Mouse (Mus musculus): ENCODE measurements around the gene Gm45837. TPM values are rescaled to one million over a fixed set of nuclear protein-coding genes. Genes with fewer than 3 reads are reported as not detected.

Gene Gm45837
- total and polyA plus RNA-seq, 3 experiments, result 1.2 TPM; not detected in 2

DNA sequence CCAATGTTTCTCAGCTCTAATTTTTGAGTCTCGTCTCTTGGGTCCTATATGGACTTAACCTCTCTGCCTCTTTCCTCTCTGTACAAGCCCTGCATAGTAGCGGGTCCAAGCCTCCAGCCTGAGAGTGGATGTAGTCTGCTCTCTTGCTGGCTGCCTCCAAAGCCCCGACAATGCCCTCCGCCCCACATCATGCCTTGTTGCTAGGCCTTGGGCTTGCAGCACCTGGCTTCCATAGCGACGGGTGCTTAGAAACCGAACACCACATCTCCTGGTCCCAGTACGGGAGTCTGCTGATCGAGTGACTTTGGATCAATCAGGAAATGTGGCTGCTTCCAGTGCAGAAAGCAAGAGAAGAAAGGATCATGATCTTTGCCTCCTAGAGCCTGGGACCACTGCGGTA, 32.4 kb downstream of the Gm45837 start:
- H3K36me3 ChIP-seq (ENCODE audit: control insufficient read depth in 1 of 2, insufficient read depth in 2 of 2, low read length in 2 of 2), result no peaks in the 10 kb centered on the region
- no peaks in the 10 kb centered on the region for H3K4me1 ChIP-seq (ENCODE audit: control insufficient read depth in 1 of 2, insufficient read depth in 2 of 2, low read length in 2 of 2)
- no peaks in the 10 kb centered on the region for H3K9me3 ChIP-seq (replicated peaks; ENCODE audit: insufficient read depth, low read length)
- no peak overlapping the region for H3K4me3 ChIP-seq (ENCODE audit: control insufficient read depth in 1 of 2, insufficient read depth in 1 of 2, low read depth in 2 of 2, low read length in 2 of 2)
- no peak overlapping the region for H3K27ac ChIP-seq (ENCODE audit: control insufficient read depth, low read depth, low read length)
- no peaks in the 10 kb centered on the region for H3K79me2 ChIP-seq (ENCODE audit: control insufficient read depth, insufficient read depth, low read length, poor library complexity)
- no peak overlapping the region for H3K9ac ChIP-seq (ENCODE audit: control insufficient read depth, low read depth, low read length, poor library complexity, severe bottlenecking)
- no peak for DNase-seq (ENCODE audit: low read depth, low spot score)
- peaks cover 5 to 8% of the 10 kb centered on the region in 2 experiments; a peak in 3 of 4 replicates for H3K27me3 ChIP-seq (ENCODE audit: control insufficient read depth in 1 of 2, insufficient read depth in 2 of 2, low read length in 2 of 2)
- TF ChIP-seq HCFC1 (IDR thresholded peaks at IDR 0.05; ENCODE audit: low read depth, low read length), result no peak
- TF ChIP-seq POLR2AphosphoS5 (IDR thresholded peaks at IDR 0.05; ENCODE audit: borderline replicate concordance, low read depth, low read length), result no peak
- no peak for TF ChIP-seq SIN3A (IDR thresholded peaks at IDR 0.05; ENCODE audit: low read length)
- TF ChIP-seq SMC3 (IDR thresholded peaks at IDR 0.05; ENCODE audit: low read depth, low read length), result no peak
- no peak for TF ChIP-seq MAZ (IDR thresholded peaks at IDR 0.05; ENCODE audit: low read depth, low read length)
- TF ChIP-seq E2F4 (IDR thresholded peaks at IDR 0.05; ENCODE audit: borderline replicate concordance, low read depth, low read length), result no peak
- TF ChIP-seq POLR2A (IDR thresholded peaks at IDR 0.05; ENCODE audit: control insufficient read depth in 1 of 2, insufficient read depth in 1 of 2, low read depth in 1 of 2, low read length in 2 of 2, poor library complexity in 1 of 2), result no peak
- no peak for TF ChIP-seq MAFK (IDR thresholded peaks at IDR 0.05; ENCODE audit: borderline replicate concordance, low read depth, low read length)
- no peak for TF ChIP-seq RCOR1 (IDR thresholded peaks at IDR 0.05; ENCODE audit: low read depth, low read length)
- no peak for TF ChIP-seq GABPA (IDR thresholded peaks at IDR 0.05; ENCODE audit: low read depth, low read length)
- no peak for TF ChIP-seq ETS1 (IDR thresholded peaks at IDR 0.05; ENCODE audit: low read depth, low read length)

- H3K4me3 ChIP-seq (ENCODE audit: control insufficient read depth in 1 of 2, insufficient read depth in 1 of 2, low read depth in 2 of 2, low read length in 2 of 2), result no peak overlapping the region
- no peak overlapping the region for H3K27ac ChIP-seq (ENCODE audit: control insufficient read depth, low read depth, low read length)
- TF ChIP-seq MXI1 (IDR thresholded peaks at IDR 0.05; ENCODE audit: low read depth, low read length) (no peak), TCF12 (IDR thresholded peaks at IDR 0.05; ENCODE audit: low read depth, low read length) (no peak)
- no peaks in the 10 kb centered on the region for H3K36me3 ChIP-seq (ENCODE audit: control insufficient read depth in 1 of 2, insufficient read depth in 2 of 2, low read length in 2 of 2)
- DNase-seq (ENCODE audit: low read depth, low spot score), result no peak
- H3K79me2 ChIP-seq (ENCODE audit: control insufficient read depth, insufficient read depth, low read length, poor library complexity), result no peaks in the 10 kb centered on the region
- H3K9me3 ChIP-seq (replicated peaks; ENCODE audit: insufficient read depth, low read length), result no peaks in the 10 kb centered on the region
- peaks cover 5 to 8% of the 10 kb centered on the region in 2 experiments; a peak in 3 of 4 replicates for H3K27me3 ChIP-seq (ENCODE audit: control insufficient read depth in 1 of 2, insufficient read depth in 2 of 2, low read length in 2 of 2)
- no peak overlapping the region for H3K9ac ChIP-seq (ENCODE audit: control insufficient read depth, low read depth, low read length, poor library complexity, severe bottlenecking)
- H3K4me1 ChIP-seq (ENCODE audit: control insufficient read depth in 1 of 2, insufficient read depth in 2 of 2, low read length in 2 of 2), result no peaks in the 10 kb centered on the region
These were observed 33.5 kb downstream of the Gm45837 start for GRCm38 (mm10) chr7:101444211-101444610.

GRCm38 (mm10) chr7:101449855-101450254, 39.2 kb downstream of the Gm45837 start:
- peaks cover 6% of the 10 kb centered on the region in 2 experiments for H3K27me3 ChIP-seq (ENCODE audit: control insufficient read depth in 1 of 2, insufficient read depth in 2 of 2, low read length in 2 of 2)
- H3K4me1 ChIP-seq (ENCODE audit: control insufficient read depth in 1 of 2, insufficient read depth in 2 of 2, low read length in 2 of 2), result no peaks in the 10 kb centered on the region

More at GRCm38 (mm10) chr7:101449855-101450254, 39.2 kb downstream of the Gm45837 start:
- no peak overlapping the region for H3K27ac ChIP-seq (ENCODE audit: control insufficient read depth, low read depth, low read length)
- no peak overlapping the region for H3K9ac ChIP-seq (ENCODE audit: control insufficient read depth, low read depth, low read length, poor library complexity, severe bottlenecking)
- H3K79me2 ChIP-seq (ENCODE audit: control insufficient read depth, insufficient read depth, low read length, poor library complexity), result no peaks in the 10 kb centered on the region
- no peak overlapping the region for H3K4me3 ChIP-seq (ENCODE audit: control insufficient read depth in 1 of 2, insufficient read depth in 1 of 2, low read depth in 2 of 2, low read length in 2 of 2)
- H3K9me3 ChIP-seq (replicated peaks; ENCODE audit: insufficient read depth, low read length), result no peaks in the 10 kb centered on the region
- peak; percentile 5 for DNase-seq (ENCODE audit: low read depth, low spot score)
- H3K36me3 ChIP-seq (ENCODE audit: control insufficient read depth in 1 of 2, insufficient read depth in 2 of 2, low read length in 2 of 2), result no peaks in the 10 kb centered on the region
- TF ChIP-seq ETS1 (IDR thresholded peaks at IDR 0.05; ENCODE audit: low read depth, low read length) (no peak), MAFK (IDR thresholded peaks at IDR 0.05; ENCODE audit: borderline replicate concordance, low read depth, low read length) (no peak), KAT2A (conservative IDR thresholded peaks at IDR 0.05; ENCODE audit: low read depth, low read length) (no peak), ZKSCAN1 (IDR thresholded peaks at IDR 0.05; ENCODE audit: low read depth, low read length) (no peak), TCF12 (IDR thresholded peaks at IDR 0.05; ENCODE audit: low read depth, low read length) (no peak), EP300 (IDR thresholded peaks at IDR 0.05; ENCODE audit: low read depth in 1 of 2, low read length in 2 of 2) (no peak), JUND (IDR thresholded peaks at IDR 0.05; ENCODE audit: low read depth, low read length) (no peak), ZC3H11A (IDR thresholded peaks at IDR 0.05; ENCODE audit: low read depth, low read length) (no peak), SMC3 (IDR thresholded peaks at IDR 0.05; ENCODE audit: low read depth, low read length) (no peak), SIN3A (IDR thresholded peaks at IDR 0.05; ENCODE audit: low read length) (no peak)

Data from MEL (cell line).